Mouse (Mus musculus) bone marrow, adult 2 months (tissue): ENCODE results near the gene Atp2c1.

Source experiments
- CTCF ChIP-seq: fragments of 200-500 bp; IDR thresholded peaks from 2 replicates; pipeline ENCODE4 v1.5.1; 2011; ENCODE audit warnings: low read length, control low read depth; ENCODE audit not compliant: control insufficient read depth, insufficient read depth
- POLR2A ChIP-seq: fragments of 200-500 bp; IDR thresholded peaks from 2 replicates; pipeline ENCODE4 v1.6.1; 2011; ENCODE audit warnings: low read depth, mild to moderate bottlenecking, control low read depth, low read length, borderline replicate concordance; ENCODE audit not compliant: control insufficient read depth

GRCm38 (mm10) chr9:105523038-105523437 lies 4.1 kb downstream of the Atp2c1 start:
- no peak for TF ChIP-seq POLR2A
- TF ChIP-seq CTCF, result no peak
